Mouse (Mus musculus) gastrocnemius, postnatal 10 days (tissue): ENCODE data around the gene Lnx2. TPM values are rescaled to one million over a fixed set of nuclear protein-coding genes. Genes with fewer than 3 reads are reported as not detected.

ENCODE experiments used
- DNase-seq: peaks from one replicate; pipeline ENCODE4 v3.0.0; 2021; ENCODE audit warnings: mixed read lengths
- total RNA-seq, 2 experiments: library from RNA; stranded (reverse); gene quantifications; 2 replicates each; pipeline ENCODE4 v1.2.3; 2021

Lnx2 gene
- total RNA-seq, 2 experiments from 2014 or later, result 6.7 to 7.4 TPM

GRCm38 (mm10) chr5:147051500-147052308 lies 24.7 kb downstream of the Lnx2 start:
- no peak for DNase-seq

- DNase-seq, result no peak
Measured at GRCm38 (mm10) chr5:147050816-147051499, 25.4 kb downstream of the Lnx2 start.

- DNase-seq, result no peak
Measured at GRCm38 (mm10) chr5:147049544-147050209, 26.7 kb downstream of the Lnx2 start.

DNA sequence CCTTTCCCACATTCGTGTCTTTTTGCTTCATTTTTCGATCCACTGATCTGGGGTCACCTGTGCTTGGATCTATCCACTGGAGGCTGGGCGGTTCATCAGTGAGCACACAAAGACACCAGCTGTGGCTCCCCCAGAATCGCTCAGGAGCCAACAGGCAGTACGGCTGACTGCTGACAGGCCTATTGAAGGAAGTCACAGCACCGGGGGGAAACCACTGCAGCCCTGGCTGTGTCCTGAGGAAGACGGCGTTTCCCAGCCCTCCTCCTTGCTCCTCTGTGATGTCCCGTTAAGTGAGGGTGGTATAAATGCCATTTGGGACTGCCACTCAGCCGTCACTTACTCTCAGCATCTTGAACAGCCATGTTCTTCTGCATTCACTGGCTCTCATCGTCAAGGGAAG lies 30.5 kb downstream of the Lnx2 start:
- no peak for DNase-seq

DNA sequence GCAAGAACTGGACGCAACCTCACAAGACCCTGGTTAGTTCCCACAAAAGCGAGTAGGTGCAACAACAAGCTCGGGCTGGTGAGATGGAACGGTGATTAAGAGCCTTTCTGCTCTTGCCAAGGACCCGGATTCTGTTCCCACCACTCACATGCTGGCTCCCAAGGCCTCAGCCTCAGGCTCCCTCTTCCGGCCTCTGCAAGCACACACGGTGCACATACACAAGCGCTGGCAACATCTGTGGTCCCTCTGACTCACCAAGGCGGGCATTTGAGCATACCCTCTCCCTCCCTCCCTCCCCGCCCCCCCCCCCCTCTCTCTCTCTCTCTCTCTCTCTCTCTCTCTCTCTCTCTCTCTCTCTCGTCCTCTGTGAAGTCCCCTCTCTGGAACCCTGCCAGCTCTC lies 31.1 kb downstream of the Lnx2 start:
- no peak for DNase-seq

GRCm38 (mm10) chr5:147043240-147043844 lies 33.0 kb downstream of the Lnx2 start:
- no peak for DNase-seq

GRCm38 (mm10) chr5:147041965-147042937 lies 34.1 kb downstream of the Lnx2 start:
- no peak for DNase-seq

GRCm38 (mm10) chr5:147039394-147039793 lies 37.0 kb downstream of the Lnx2 start:
- DNase-seq, result no peak

GRCm38 (mm10) chr5:147037601-147038000 lies 38.8 kb downstream of the Lnx2 start:
- DNase-seq, result no peak

DNA sequence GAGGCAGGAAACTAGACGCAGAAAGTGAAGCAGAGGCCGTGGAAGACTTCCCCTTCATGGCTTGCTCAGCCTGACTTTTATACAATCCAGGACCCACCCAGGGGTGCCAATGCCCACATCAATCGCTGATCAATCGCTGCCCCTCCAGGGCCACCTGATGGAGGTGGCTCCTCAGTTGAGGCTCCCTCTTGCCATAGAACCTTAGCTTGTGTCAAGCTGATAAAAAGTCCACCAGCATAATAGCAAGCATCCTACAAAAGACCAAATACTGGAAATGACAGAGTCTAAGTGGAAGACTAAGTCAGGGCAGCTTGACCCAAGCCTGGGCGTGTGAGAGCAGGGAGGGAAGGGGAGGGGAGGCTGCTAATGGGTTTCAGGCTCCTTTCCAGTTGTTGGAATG lies 39.7 kb downstream of the Lnx2 start:
- no peak for DNase-seq

DNA sequence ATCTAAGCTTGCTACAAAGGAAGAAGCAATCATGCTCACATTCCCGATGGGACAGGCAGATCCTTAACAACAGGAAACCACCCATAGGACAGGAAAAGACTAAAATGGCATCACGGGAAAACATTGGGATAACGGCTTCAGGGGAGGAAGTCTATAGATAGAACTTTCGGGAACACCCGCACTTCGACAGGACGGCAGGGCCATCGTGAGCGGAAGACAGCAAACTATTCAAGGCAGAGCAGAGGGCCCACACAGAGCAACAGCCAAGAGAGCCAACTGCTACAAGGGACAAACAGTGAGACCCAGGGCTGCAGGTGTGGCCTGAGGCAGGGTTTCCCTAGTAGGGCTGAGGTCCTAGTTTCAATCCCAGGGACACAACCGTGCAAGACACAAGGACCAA lies 40.4 kb downstream of the Lnx2 start:
- no peak for DNase-seq

- DNase-seq, result no peak
Measured at GRCm38 (mm10) chr5:147035301-147035700, 41.1 kb downstream of the Lnx2 start.

GRCm38 (mm10) chr5:147034283-147034682 lies 42.1 kb downstream of the Lnx2 start:
- no peak for DNase-seq

DNA sequence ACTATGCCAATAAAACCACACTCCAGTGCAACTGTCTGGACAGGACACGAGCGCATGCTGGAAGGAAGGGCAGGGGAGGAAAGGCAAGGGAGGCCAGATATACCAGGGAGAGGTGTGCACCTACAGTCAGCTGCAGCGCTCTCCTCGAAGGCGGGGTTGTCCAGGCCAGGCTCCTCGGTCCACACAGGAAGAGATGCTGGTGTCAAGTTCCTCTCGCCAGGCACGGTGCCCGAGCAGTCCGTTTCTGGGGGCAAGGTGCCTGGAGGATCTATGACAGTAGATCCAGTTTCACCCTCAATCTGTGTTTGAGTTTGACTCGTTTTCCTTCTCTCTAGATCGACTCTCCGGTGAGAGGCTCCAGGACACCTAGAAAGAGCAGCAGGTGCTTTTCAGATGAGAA lies 43.2 kb downstream of the Lnx2 start:
- peak; percentile 57 for DNase-seq

- DNase-seq, result no peak
Measured at GRCm38 (mm10) chr5:147031281-147031680, 45.1 kb downstream of the Lnx2 start.

GRCm38 (mm10) chr5:147024331-147025034 lies 51.9 kb downstream of the Lnx2 start:
- no peak for DNase-seq

GRCm38 (mm10) chr5:147023245-147023970 lies 53.0 kb downstream of the Lnx2 start:
- no peak for DNase-seq

GRCm38 (mm10) chr5:147021546-147022265 lies 54.7 kb downstream of the Lnx2 start:
- DNase-seq, result no peak

DNA sequence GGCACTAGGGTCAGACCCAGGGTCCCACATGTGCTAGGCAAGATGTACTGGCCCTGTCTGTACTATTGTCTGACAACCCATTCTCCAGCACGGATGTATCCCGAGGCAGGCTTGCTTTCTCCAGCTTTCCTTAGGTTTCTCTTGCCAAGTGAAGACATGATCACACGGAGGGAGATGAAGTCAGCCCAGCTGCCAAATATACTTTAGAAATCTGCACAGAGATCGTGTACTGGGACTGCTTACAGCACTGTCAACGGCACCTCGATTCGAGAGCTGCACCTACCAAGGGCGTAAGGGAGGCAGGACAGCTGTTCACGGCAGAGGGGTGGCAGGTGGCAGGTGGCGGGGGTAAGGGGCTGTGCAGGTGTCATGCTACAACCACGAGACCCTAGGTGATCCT lies 55.8 kb downstream of the Lnx2 start:
- no peak for DNase-seq
